Mouse (Mus musculus) cerebellum, adult 2 months (tissue): ENCODE measurements around the gene Per1.

Experiments
- CTCF ChIP-seq: fragments of 200-500 bp; IDR thresholded peaks from 2 replicates; pipeline ENCODE4 v1.5.1; 2011; ENCODE audit warnings: low read depth, mild to moderate bottlenecking, control low read depth, low read length, moderate library complexity, borderline replicate concordance; ENCODE audit not compliant: insufficient read depth
- POLR2A ChIP-seq: fragments of 200-500 bp; IDR thresholded peaks from 2 replicates; pipeline ENCODE4 v1.6.1; 2011; ENCODE audit warnings: low read length, control low read depth, borderline replicate concordance; ENCODE audit not compliant: insufficient read depth

DNA sequence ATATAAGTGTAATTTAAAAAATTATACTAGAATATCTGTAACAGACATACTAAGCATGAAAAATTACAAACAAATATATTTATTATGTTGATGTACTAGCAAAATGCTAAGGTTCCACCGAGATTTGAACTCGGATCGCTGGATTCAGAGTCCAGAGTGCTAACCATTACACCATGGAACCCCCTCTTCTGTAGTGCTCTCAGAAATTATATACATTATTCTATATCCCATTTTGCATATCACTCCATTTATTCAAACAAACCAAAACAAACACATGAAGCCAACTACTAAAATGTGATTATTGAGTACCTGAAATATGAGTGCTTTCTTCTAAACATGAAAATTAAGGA, 29.5 kb downstream of the Per1 start:
- TF ChIP-seq CTCF (no peak), POLR2A (no peak)
